Mouse (Mus musculus) adrenal gland, adult 8-10 months (tissue): ENCODE results near the gene Luc7l2. TPM values are rescaled to one million over a fixed set of nuclear protein-coding genes. Genes with fewer than 3 reads are reported as not detected.

ENCODE experiments used
- microRNA-seq, 2 experiments: library from miRNA; unstranded; fragments of <30 nt; microRNA quantifications; one replicate each; pipeline ENCODE4 v1.2.0; 2022
- total RNA-seq, 4 experiments: library from RNA; stranded (reverse); gene quantifications; 2 replicates each; pipeline ENCODE4 v1.2.4; 2022

Gene Luc7l2
- total RNA-seq, 4 experiments from 2014 or later: 137 to 303 (median 206) TPM

Small RNAs within 50 kb of the gene (microRNA-seq; reads per million reads assigned to microRNA genes)
- gene Mir7670: 0.17 to 0.18 reads per million in 2 experiments

Other genes starting within 250 kb of the Luc7l2 start
- 10 to 100 TPM; 59.7 to 72.1 (median 67.7) TPM for gene Zc3hav1, start 196.7 kb upstream of the Luc7l2 start, total RNA-seq
- gene Ttc26, start 169.9 kb upstream of the Luc7l2 start, total RNA-seq: 1 to 10 TPM; 3.0 to 8.2 (median 4.7) TPM
- 10 to 100 TPM; 26.2 to 50.5 (median 35.0) TPM for gene Ubn2, start 117.4 kb upstream of the Luc7l2 start, total RNA-seq
- gene Fmc1, start 17.8 kb upstream of the Luc7l2 start, total RNA-seq: 100 to 1,000 TPM in 3 of 4 experiments, 10 to 100 TPM in 1; 81.7 to 106 (median 104) TPM
- 1 to 10 TPM; 3.7 to 9.4 (median 5.6) TPM for gene Klrg2, start 85.9 kb downstream of the Luc7l2 start, total RNA-seq
- 10 to 100 TPM in 1 of 4 experiments, 1 to 10 TPM in 3; 1.8 to 11.3 (median 3.1) TPM for gene Clec2l, start 111.7 kb downstream of the Luc7l2 start, total RNA-seq